Mouse (Mus musculus) liver, embryonic 14.5 days (tissue): ENCODE measurements around the gene Dpp6. TPM values are rescaled to one million over a fixed set of nuclear protein-coding genes. Genes with fewer than 3 reads are reported as not detected.

Source experiments
- ATAC-seq: fragments of 200-750 bp; cut with Nextera tagmentation; 2 replicates; pipeline ENCODE4 v1.8.0; 2017; ENCODE audit warnings: moderate number of reproducible peaks, mild to moderate bottlenecking, moderate library complexity; ENCODE audit not compliant: insufficient read depth
- DNase-seq, 3 experiments: peaks; one replicate each; pipeline ENCODE4 v3.0.0-alpha.2; 2012 to 2013; ENCODE audit warnings: low read depth in 3 of 3, low spot score in 3 of 3
- H3K27ac ChIP-seq: fragments of 300-500 bp; sonication (generic); 2 replicates; pipeline ENCODE4 v1.5.1; 2014; ENCODE audit warnings: moderate library complexity, mild to moderate bottlenecking, control low read depth, inconsistent platforms
- H3K27me3 ChIP-seq: fragments of 300-500 bp; sonication (generic); 2 replicates; pipeline ENCODE4 v1.6.1; 2014; ENCODE audit warnings: mild to moderate bottlenecking, low read length, moderate library complexity; ENCODE audit not compliant: control insufficient read depth, insufficient read depth
- H3K36me3 ChIP-seq: fragments of 300-500 bp; sonication (generic); replicated peaks from 2 replicates; pipeline ENCODE4 v1.6.1; 2014; ENCODE audit warnings: low read depth; ENCODE audit not compliant: control insufficient read depth, insufficient read depth
- H3K4me1 ChIP-seq, 2 experiments: fragments of 200-500 bp in 1 of 2; fragments of 300-500 bp in 1 of 2; sonication (generic) in 1 of 2; replicated peaks; 2 replicates each; pipeline ENCODE4 v1.6.1; 2012 to 2014; ENCODE audit warnings: antibody characterized with exemption in 1 of 2, inconsistent platforms in 1 of 2, low read length in 1 of 2; ENCODE audit not compliant: control insufficient read depth in 2 of 2, insufficient read depth in 2 of 2
- H3K4me2 ChIP-seq: fragments of 300-500 bp; sonication (generic); 2 replicates; pipeline ENCODE4 v1.6.1; 2014; ENCODE audit warnings: low read depth, mild to moderate bottlenecking, control low read depth, moderate library complexity
- H3K4me3 ChIP-seq, 2 experiments: fragments of 200-500 bp in 1 of 2; fragments of 300-500 bp in 1 of 2; sonication (generic) in 1 of 2; 2 replicates each; pipeline ENCODE4 v1.5.1; 2012 to 2014; ENCODE audit warnings: low read depth in 2 of 2, low read length in 2 of 2, mild to moderate bottlenecking in 2 of 2, control low read depth in 1 of 2, inconsistent platforms in 1 of 2, moderate library complexity in 1 of 2; ENCODE audit not compliant: insufficient read depth in 1 of 2
- H3K9ac ChIP-seq: fragments of 300-500 bp; sonication (generic); replicated peaks from 2 replicates; pipeline ENCODE4 v1.6.1; 2014; ENCODE audit warnings: mild to moderate bottlenecking, control low read depth, moderate library complexity
- H3K9me3 ChIP-seq: fragments of 300-500 bp; sonication (generic); 2 replicates; pipeline ENCODE4 v1.6.1; 2016; ENCODE audit warnings: low read length, mixed read lengths; ENCODE audit not compliant: control insufficient read depth
- CTCF ChIP-seq: IDR thresholded peaks from 2 replicates; pipeline ENCODE4 v1.5.1; 2016; ENCODE audit warnings: antibody characterized with exemption, low read depth, control low read depth
- EP300 ChIP-seq: IDR thresholded peaks from 2 replicates; pipeline ENCODE4 v1.6.1; 2016; ENCODE audit warnings: antibody characterized with exemption, low read depth
- WGBS: fragments of 180-500 bp; shearing (Covaris S2); extraction: QIAGEN DNeasy Blood & Tissue Kit; methylation state at CpG from one replicate; pipeline ENCODE4 v1.1.7; 2014; ENCODE audit not compliant: insufficient replicate concordance; 5-methylcytosine and 5-hydroxymethylcytosine counted together
- polyA plus RNA-seq, 2 experiments: library from polyadenylated mRNA; depleted of rRNA in 1 of 2; stranded (reverse) in 1 of 2; unstranded in 1 of 2; fragments of >200 nt; fragmentation: Nextera tagmentation in 1 of 2; extraction: Ambion mirVana in 1 of 2; gene quantifications; 2 replicates each; pipeline versions ENCODE4 v1.2.1 to v1.2.3; 2012 to 2014

Dpp6 gene
- polyA plus RNA-seq, 2 experiments, result 0.30 to 0.48 TPM

DNA sequence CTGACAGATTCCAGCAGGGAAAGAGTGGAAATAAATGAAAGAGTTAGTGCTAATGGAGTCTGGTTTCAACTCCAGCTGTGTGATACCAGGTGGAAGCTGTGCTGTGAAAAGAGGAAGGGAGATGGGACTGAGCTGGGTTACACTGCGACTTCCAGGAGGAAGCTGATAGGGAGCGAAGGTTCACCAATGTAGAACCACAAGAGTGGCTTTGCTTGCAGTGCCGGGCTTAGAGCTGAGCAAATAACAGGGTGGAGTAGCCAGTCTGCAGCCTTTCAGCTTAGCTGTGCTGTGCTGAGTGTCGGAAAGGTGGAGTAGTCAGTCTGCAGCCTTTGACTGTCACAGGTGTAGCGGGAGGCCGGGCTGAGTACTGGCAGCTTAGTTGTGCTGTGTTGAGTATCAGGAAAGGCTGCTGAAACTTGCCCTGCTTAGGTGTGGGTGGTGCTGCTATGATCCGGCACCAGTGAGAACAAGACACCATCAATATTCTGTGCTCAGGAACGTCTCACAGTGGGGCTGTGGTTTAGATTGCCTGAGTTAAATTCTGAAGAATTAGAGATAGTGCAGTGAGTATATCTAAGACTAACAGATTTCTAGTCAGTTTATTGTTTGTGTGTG is 457.9 kb downstream of the Dpp6 start:
- no peak overlapping the region for H3K9ac ChIP-seq

DNA sequence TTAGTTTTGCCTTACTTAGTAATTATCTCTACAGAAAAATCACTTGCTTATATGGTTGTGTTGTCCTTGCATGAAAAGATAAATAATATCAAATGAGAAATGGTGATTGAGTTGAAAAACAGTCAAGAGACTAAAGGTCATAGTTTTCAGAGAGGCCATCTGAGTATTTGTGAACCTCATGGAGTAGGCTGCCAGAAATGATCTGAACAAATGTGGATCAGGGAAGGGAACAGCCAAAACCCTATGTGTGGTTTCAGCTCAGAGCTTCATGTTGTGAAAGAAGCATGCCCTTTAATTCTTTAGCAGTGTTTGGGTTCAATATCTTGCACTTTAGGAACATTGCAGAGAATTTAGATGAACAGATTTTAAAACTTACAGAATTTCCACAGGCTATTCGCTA is 458.9 kb downstream of the Dpp6 start:
- ATAC-seq (no peak), DNase-seq (no peak)
- Histone ChIP-seq H3K9me3 (no peaks in the 10 kb centered on the region), H3K27me3 (no peaks in the 10 kb centered on the region), H3K36me3 (no peaks in the 10 kb centered on the region), H3K4me3 (no peak overlapping the region), H3K4me2 (no peak overlapping the region), H3K27ac (no peak overlapping the region), H3K9ac (no peak overlapping the region), H3K4me1 (no peaks in the 10 kb centered on the region)
- TF ChIP-seq EP300 (no peak), CTCF (no peak)
- 80% methylated on average over 1 of the region's 1 CpGs for WGBS

More for the DNA sequence above, 457.9 kb downstream of the Dpp6 start:
- no peak overlapping the region for H3K4me2 ChIP-seq
- H3K27me3 ChIP-seq, result no peaks in the 10 kb centered on the region
- no peaks in the 10 kb centered on the region for H3K4me1 ChIP-seq
- 24% methylated on average over 8 of the region's 8 CpGs for WGBS
- H3K36me3 ChIP-seq, result no peaks in the 10 kb centered on the region
- TF ChIP-seq CTCF, result no peak
- TF ChIP-seq EP300, result no peak
- ATAC-seq (no peak), DNase-seq (no peak)
- no peaks in the 10 kb centered on the region for H3K9me3 ChIP-seq
- H3K4me3 ChIP-seq, result no peak overlapping the region
- no peak overlapping the region for H3K27ac ChIP-seq

DNA sequence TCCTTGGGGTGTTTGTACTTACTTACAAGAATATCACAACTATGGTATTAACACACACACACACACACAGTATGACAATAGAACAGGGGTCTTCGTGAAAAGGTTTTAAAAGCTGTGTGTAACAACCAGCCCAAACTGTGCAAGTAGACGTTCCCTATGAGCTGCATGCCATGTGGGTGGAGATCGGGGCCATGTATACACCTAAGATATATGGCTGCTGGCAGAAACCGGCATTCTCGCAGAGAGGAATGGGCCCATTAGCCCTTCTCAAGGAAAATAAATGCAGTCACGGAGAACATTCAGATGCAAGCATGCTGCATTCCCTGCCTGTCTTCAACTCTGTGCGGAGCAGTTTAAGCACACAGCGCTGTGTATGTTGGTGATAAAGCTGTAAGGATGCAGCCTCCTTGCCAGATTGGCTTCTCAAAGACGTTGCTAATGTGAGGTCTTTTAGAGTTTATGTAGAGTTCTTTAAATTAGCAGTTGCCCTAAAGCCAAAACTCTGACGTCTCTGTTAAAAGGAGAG is 461.2 kb downstream of the Dpp6 start:
- 64% methylated on average over 10 of the region's 10 CpGs for WGBS
- Histone ChIP-seq H3K4me1 (no peaks in the 10 kb centered on the region), H3K27me3 (no peaks in the 10 kb centered on the region), H3K9ac (no peak overlapping the region), H3K27ac (no peak overlapping the region), H3K36me3 (no peaks in the 10 kb centered on the region), H3K9me3 (no peaks in the 10 kb centered on the region), H3K4me3 (no peak overlapping the region), H3K4me2 (no peak overlapping the region)
- DNase-seq, result no peak
- no peak for TF ChIP-seq EP300
- no peak for TF ChIP-seq CTCF
- ATAC-seq, result no peak

DNA sequence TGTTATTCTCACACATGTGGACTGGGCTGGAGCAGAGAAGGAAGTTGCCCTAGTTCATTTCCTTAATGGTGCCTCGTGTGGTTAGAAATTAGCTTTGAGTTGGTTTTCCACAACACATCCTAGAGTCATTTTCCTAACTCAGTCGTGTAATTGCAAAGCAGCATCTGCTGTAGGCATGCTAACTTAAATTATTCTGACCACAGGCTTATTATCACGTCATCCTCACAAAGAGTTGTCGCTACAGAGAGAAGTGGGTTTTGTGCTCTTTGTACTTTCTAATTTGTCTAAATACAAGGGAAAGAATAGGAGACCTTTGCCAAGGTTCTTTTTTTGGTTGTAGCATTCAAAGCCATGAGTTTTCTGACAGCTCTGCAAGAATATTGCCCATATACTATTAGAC is 469.9 kb downstream of the Dpp6 start:
- TF ChIP-seq CTCF (no peak), EP300 (no peak)
- no peak for ATAC-seq
- WGBS, result 39% methylated on average over 4 of the region's 4 CpGs

DNA sequence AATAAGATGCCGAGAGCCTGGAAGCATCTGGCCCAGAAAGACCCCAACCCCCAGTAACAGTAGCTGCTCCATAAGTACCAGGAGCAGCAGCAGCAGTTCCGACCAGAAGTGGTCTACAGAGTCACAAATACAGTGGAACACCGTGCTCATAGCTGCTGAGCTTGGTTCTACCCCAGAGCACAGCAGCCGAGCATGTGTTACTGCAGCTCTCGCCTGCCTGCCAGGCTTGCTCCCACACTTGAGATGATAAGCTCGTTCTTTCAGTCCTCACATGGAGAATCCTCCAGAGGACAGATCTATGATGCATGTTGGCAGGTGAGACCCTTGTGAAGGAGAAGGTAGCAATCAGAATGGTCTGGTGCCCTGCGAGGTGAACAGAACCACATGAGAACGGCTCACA is 474.4 kb downstream of the Dpp6 start:
- 55% methylated on average over 8 of the region's 8 CpGs for WGBS
- no peaks in the 10 kb centered on the region for H3K36me3 ChIP-seq
- TF ChIP-seq EP300, result no peak
- TF ChIP-seq CTCF, result no peak
- no peak overlapping the region for H3K4me3 ChIP-seq
- no peaks in the 10 kb centered on the region for H3K27me3 ChIP-seq
- H3K9ac ChIP-seq, result no peak overlapping the region
- no peak overlapping the region for H3K27ac ChIP-seq
- no peaks in the 10 kb centered on the region for H3K4me1 ChIP-seq
- H3K9me3 ChIP-seq, result no peaks in the 10 kb centered on the region
- H3K4me2 ChIP-seq, result no peak overlapping the region
- no peak for ATAC-seq
- DNase-seq, result no peak

More for the DNA sequence above, 469.9 kb downstream of the Dpp6 start:
- H3K9me3 ChIP-seq, result no peaks in the 10 kb centered on the region
- H3K9ac ChIP-seq, result no peak overlapping the region
- DNase-seq, result no peak
- H3K36me3 ChIP-seq, result no peaks in the 10 kb centered on the region
- H3K4me3 ChIP-seq, result no peak overlapping the region
- no peak overlapping the region for H3K27ac ChIP-seq
- H3K27me3 ChIP-seq, result no peaks in the 10 kb centered on the region
- no peak overlapping the region for H3K4me2 ChIP-seq
- no peaks in the 10 kb centered on the region for H3K4me1 ChIP-seq
